Mouse (Mus musculus) embryonic fibroblast, embryonic 13.5 days (primary cell): ENCODE measurements around the gene Psrc1.

Experiments
- CTCF ChIP-seq: IDR thresholded peaks from 2 replicates; pipeline ENCODE4 v1.5.1; 2011; ENCODE audit warnings: mild to moderate bottlenecking, control low read depth, low read length, moderate library complexity, borderline replicate concordance; ENCODE audit not compliant: insufficient read depth
- POLR2A ChIP-seq: IDR thresholded peaks from 2 replicates; pipeline ENCODE4 v1.6.1; 2011; ENCODE audit warnings: low read depth, mild to moderate bottlenecking, control low read depth, low read length, moderate library complexity

GRCm38 (mm10) chr3:108367828-108368227 lies 15.8 kb upstream of the Psrc1 start:
- TF ChIP-seq POLR2A (no peak), CTCF (no peak)
